Mouse (Mus musculus): ENCODE data around the gene Tbcc. TPM values are rescaled to one million over a fixed set of nuclear protein-coding genes. Genes with fewer than 3 reads are reported as not detected.

Gene Tbcc
- total and polyA plus RNA-seq, 2 experiments from 2014 or later = 50.7 to 61.5 TPM

GRCm38 (mm10) chr17:46918951-46919350, 28.5 kb downstream of the Tbcc start:
- Histone ChIP-seq H3K9ac (replicated peaks; ENCODE audit: low read length) (no peak overlapping the region), H3K4me1 (ENCODE audit: insufficient read depth, low read length) (no peaks in the 10 kb centered on the region), H3K4me2 (ENCODE audit: low read depth, low read length) (no peak overlapping the region), H3K9me3 (ENCODE audit: low read length) (no peaks in the 10 kb centered on the region), H3K4me3 (ENCODE audit: low read length) (no peak overlapping the region), H3K27me3 (ENCODE audit: insufficient read depth, low read length) (no peaks in the 10 kb centered on the region), H3K36me3 (ENCODE audit: insufficient read depth, low read length) (no peaks in the 10 kb centered on the region), H3K27ac (no peak overlapping the region)
- ATAC-seq (no peak), DNase-seq (ENCODE audit: low spot score) (no peak)
- 34% methylated on average over 4 of the region's 4 CpGs for WGBS
- TF ChIP-seq CTCF (IDR thresholded peaks at IDR 0.05; ENCODE audit: low read depth) = no peak

GRCm38 (mm10) chr17:46920855-46921254, 30.4 kb downstream of the Tbcc start:
- H3K4me1 ChIP-seq (ENCODE audit: insufficient read depth, low read length) = no peaks in the 10 kb centered on the region
- H3K9ac ChIP-seq (replicated peaks; ENCODE audit: low read length) = no peak overlapping the region
- no peaks in the 10 kb centered on the region for H3K9me3 ChIP-seq (ENCODE audit: low read length)
- WGBS = 68% methylated on average over 6 of the region's 6 CpGs
- H3K36me3 ChIP-seq (ENCODE audit: insufficient read depth, low read length) = no peaks in the 10 kb centered on the region
- no peak for ATAC-seq
- H3K4me2 ChIP-seq (ENCODE audit: low read depth, low read length) = no peak overlapping the region
- no peak overlapping the region for H3K27ac ChIP-seq
- H3K4me3 ChIP-seq (ENCODE audit: low read length) = no peak overlapping the region
- DNase-seq (ENCODE audit: low spot score) = no peak
- H3K27me3 ChIP-seq (ENCODE audit: insufficient read depth, low read length) = no peaks in the 10 kb centered on the region
- no peak for TF ChIP-seq CTCF (IDR thresholded peaks at IDR 0.05; ENCODE audit: low read depth)

- no peak overlapping the region for H3K4me2 ChIP-seq (ENCODE audit: low read depth, low read length)
- no peak overlapping the region for H3K9ac ChIP-seq (replicated peaks; ENCODE audit: low read length)
- 46% methylated on average over 6 of the region's 6 CpGs for WGBS
- no peaks in the 10 kb centered on the region for H3K9me3 ChIP-seq (ENCODE audit: low read length)
- no peaks in the 10 kb centered on the region for H3K4me1 ChIP-seq (ENCODE audit: insufficient read depth, low read length)
- H3K27me3 ChIP-seq (ENCODE audit: insufficient read depth, low read length) = no peaks in the 10 kb centered on the region
- no peak for DNase-seq (ENCODE audit: low spot score)
- H3K36me3 ChIP-seq (ENCODE audit: insufficient read depth, low read length) = peaks cover 13% of the 10 kb centered on the region
- no peak for TF ChIP-seq CTCF (IDR thresholded peaks at IDR 0.05; ENCODE audit: low read depth)
- no peak for ATAC-seq
- H3K4me3 ChIP-seq (ENCODE audit: low read length) = no peak overlapping the region
- H3K27ac ChIP-seq = no peak overlapping the region
Measured at GRCm38 (mm10) chr17:46926192-46926591, 35.7 kb downstream of the Tbcc start.

DNA sequence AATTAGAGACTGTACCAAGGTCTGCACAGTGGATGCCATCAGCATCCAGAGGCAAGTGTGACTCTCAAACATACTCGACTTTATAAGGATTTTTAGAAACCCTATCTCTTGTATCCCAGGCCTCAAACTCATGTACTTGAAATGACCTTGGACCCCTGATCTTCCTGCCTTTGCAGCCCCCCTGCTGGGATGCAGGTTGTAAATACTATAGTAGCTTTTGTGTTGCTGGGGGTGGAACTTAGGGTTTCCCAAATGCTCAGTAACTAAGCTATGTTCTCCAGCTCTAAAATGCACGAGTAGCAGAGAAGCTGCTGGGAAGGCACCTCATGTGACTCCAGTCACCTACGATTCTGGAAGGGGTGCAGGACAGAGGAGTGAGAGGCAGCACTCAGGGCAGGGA, 36.5 kb downstream of the Tbcc start:
- H3K9me3 ChIP-seq (ENCODE audit: low read length) = no peaks in the 10 kb centered on the region
- no peak for TF ChIP-seq CTCF (IDR thresholded peaks at IDR 0.05; ENCODE audit: low read depth)
- H3K4me1 ChIP-seq (ENCODE audit: insufficient read depth, low read length) = no peaks in the 10 kb centered on the region
- WGBS = 74% methylated on average over 3 of the region's 3 CpGs
- H3K9ac ChIP-seq (replicated peaks; ENCODE audit: low read length) = no peak overlapping the region
- H3K27me3 ChIP-seq (ENCODE audit: insufficient read depth, low read length) = no peaks in the 10 kb centered on the region
- DNase-seq (ENCODE audit: low spot score) (no peak), ATAC-seq (no peak)
- no peak overlapping the region for H3K4me3 ChIP-seq (ENCODE audit: low read length)
- H3K36me3 ChIP-seq (ENCODE audit: insufficient read depth, low read length) = peaks cover 21% of the 10 kb centered on the region
- no peak overlapping the region for H3K27ac ChIP-seq
- no peak overlapping the region for H3K4me2 ChIP-seq (ENCODE audit: low read depth, low read length)

DNA sequence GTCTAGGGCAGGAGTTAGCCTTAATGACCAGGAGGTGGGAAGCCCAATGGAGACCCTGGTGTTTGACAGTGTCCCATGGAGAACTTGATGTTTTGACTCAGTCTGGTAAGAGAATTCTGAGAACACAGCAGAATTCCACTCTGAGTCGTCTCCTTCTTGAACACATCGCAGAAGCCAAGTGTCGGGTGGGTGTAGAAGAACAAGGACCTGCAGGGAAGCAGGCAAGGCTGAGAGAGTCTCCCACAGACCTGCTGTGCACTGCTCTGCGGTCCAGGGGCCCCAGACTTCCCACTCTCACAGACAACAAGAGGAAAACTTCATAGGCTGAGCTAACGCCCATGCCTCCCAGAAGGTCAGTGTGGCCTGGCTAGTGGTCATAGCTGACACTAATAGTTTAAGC, 37.3 kb downstream of the Tbcc start:
- ATAC-seq (no peak), DNase-seq (ENCODE audit: low spot score) (no peak)
- Histone ChIP-seq H3K4me2 (ENCODE audit: low read depth, low read length) (no peak overlapping the region), H3K4me3 (ENCODE audit: low read length) (no peak overlapping the region), H3K9me3 (ENCODE audit: low read length) (no peaks in the 10 kb centered on the region), H3K36me3 (ENCODE audit: insufficient read depth, low read length) (peaks cover 28% of the 10 kb centered on the region), H3K27ac (no peak overlapping the region), H3K4me1 (ENCODE audit: insufficient read depth, low read length) (no peaks in the 10 kb centered on the region), H3K27me3 (ENCODE audit: insufficient read depth, low read length) (no peaks in the 10 kb centered on the region), H3K9ac (replicated peaks; ENCODE audit: low read length) (no peak overlapping the region)
- 91% methylated on average over 5 of the region's 5 CpGs for WGBS
- no peak for TF ChIP-seq CTCF (IDR thresholded peaks at IDR 0.05; ENCODE audit: low read depth)

GRCm38 (mm10) chr17:46929277-46929676, 38.8 kb downstream of the Tbcc start:
- Histone ChIP-seq H3K9me3 (ENCODE audit: low read length) (no peaks in the 10 kb centered on the region), H3K4me2 (ENCODE audit: low read depth, low read length) (no peak overlapping the region), H3K36me3 (ENCODE audit: insufficient read depth, low read length) (peaks cover 43% of the 10 kb centered on the region), H3K4me1 (ENCODE audit: insufficient read depth, low read length) (no peaks in the 10 kb centered on the region), H3K27ac (no peak overlapping the region), H3K4me3 (ENCODE audit: low read length) (no peak overlapping the region), H3K9ac (replicated peaks; ENCODE audit: low read length) (no peak overlapping the region), H3K27me3 (ENCODE audit: insufficient read depth, low read length) (no peaks in the 10 kb centered on the region)
- ATAC-seq (no peak), DNase-seq (ENCODE audit: low spot score) (no peak)
- 92% methylated on average over 12 of the region's 12 CpGs for WGBS
- TF ChIP-seq CTCF (IDR thresholded peaks at IDR 0.05; ENCODE audit: low read depth) = no peak

DNA sequence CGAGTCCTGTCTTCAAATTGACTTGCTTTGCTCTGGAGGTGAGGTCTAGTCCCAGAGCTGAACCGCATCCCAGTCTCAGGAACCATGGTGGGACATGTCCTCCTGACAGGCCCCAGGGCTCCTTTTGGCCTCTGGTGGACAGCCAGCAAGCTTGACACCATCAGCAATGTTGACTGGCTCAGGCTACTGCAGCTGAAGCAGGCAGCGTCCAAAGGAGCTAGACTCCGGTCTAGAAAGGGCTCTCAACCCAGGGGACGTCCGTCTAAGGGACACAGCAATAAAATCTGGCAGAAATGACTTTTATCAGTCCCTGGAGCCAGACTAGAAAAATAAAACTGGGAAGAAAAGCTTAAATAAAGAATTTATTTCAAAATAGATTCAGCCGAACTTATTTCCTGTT, 39.4 kb downstream of the Tbcc start:
- Histone ChIP-seq H3K9ac (replicated peaks; ENCODE audit: low read length) (no peak overlapping the region), H3K4me1 (ENCODE audit: insufficient read depth, low read length) (no peaks in the 10 kb centered on the region), H3K4me2 (ENCODE audit: low read depth, low read length) (no peak overlapping the region), H3K4me3 (ENCODE audit: low read length) (no peak overlapping the region), H3K27ac (no peak overlapping the region), H3K27me3 (ENCODE audit: insufficient read depth, low read length) (no peaks in the 10 kb centered on the region), H3K36me3 (ENCODE audit: insufficient read depth, low read length) (peaks cover 49% of the 10 kb centered on the region), H3K9me3 (ENCODE audit: low read length) (no peaks in the 10 kb centered on the region)
- no peak for DNase-seq (ENCODE audit: low spot score)
- TF ChIP-seq CTCF (IDR thresholded peaks at IDR 0.05; ENCODE audit: low read depth) = no peak
- ATAC-seq = no peak
- WGBS = 94% methylated on average over 7 of the region's 7 CpGs
